Mouse (Mus musculus) left cerebral cortex, postnatal 14 days (tissue): ENCODE results near the gene Iqgap2. TPM values are rescaled to one million over a fixed set of nuclear protein-coding genes. Genes with fewer than 3 reads are reported as not detected.

Experiments
- DNase-seq, 2 experiments: peaks; one replicate each; pipeline ENCODE4 v3.0.0; 2021 to 2022; ENCODE audit warnings: low spot score in 2 of 2, mixed read lengths in 1 of 2
- intact Hi-C: fragments of 180-260 bp; cut with DNase I; formaldehyde crosslinking; loops from one replicate; pipeline ENCODE4 v1.15.1; 2025
- total RNA-seq, 2 experiments: library from RNA; stranded (reverse); gene quantifications; 2 replicates each; pipeline ENCODE4 v1.2.3; 2021

Iqgap2 gene
- total RNA-seq, 2 experiments from 2014 or later, result 15.9 to 17.2 TPM

DNA sequence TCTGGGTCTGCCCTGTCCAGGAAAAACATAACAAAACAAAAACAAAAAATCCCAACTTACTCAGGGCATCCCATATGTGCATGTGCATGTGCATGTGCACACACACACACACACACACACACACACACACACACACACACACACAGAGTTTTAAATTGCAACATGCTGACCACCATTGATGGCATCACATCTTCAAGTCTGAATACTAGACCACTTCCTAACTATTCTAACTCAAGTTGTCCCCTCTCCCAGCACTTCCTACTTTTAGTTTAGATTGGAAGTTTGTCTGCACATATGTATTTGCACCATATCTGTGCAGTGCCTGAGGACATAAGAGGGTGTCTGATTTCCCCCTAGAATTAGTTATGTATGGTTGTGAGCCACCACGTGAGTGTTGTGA is 49.8 kb downstream of the Iqgap2 start:
- intact Hi-C loops, result no loop called here
- DNase-seq, result no peak

DNA sequence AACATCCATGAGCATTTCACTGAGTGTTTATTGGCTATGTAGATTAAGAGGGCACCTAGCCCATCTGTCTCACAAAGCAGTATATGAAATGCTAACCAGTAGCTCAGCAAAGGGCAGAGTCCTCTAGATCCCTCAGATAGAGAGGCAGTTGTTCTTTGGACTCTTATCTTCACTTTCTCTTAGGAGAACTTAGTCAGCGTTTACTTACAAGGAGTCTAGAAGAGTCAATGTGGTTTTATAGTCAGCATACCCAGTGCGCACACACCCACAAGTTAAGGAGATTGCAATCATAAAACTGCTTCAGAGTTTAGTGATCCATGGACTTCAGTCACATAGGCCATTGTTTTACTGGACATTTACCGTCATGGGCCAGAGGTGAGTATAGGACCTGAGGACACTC is 54.8 kb downstream of the Iqgap2 start:
- no peak for DNase-seq
- intact Hi-C loops, result no loop called here

DNA sequence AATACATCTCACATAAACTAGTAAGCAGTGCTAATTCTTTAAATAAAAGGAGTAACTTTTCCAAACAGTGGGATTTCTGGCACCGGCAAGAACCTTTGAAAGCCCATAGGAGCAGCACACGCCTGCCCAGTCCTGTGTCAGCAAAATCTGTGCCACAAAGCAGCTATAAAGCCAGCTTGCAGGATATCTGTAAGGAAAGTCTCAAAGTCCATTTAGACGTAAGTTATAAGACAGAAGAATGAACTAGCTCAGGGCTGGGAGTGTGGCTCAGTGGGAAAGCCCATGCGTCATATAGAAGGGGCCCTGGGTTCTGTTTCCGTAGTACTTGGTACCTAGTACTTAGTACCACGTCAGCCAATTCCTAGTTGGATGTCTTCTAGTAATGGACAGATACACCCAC is 58.2 kb downstream of the Iqgap2 start:
- no peak for DNase-seq
- intact Hi-C loops, result no loop called here

DNA sequence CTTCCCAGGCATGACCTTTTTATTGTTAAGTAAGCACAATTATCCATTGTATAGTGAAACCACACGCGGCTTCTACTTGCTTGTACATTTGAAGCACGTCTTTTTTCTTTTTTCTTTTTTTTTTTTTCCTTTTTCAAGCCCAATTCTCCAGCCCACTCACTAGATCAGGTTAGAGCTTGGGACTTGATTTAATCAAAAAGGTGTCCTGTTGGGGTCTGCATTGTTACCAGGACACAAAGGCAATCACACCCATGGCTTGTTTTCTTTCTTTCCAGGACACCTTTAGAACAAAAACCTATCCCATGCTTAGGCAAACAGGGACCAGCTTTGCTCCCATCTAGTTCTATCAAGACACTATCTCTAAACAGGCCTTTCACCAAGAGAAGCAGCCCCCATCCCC is 59.0 kb downstream of the Iqgap2 start:
- intact Hi-C loops, result no loop called here
- DNase-seq, result no peak

DNA sequence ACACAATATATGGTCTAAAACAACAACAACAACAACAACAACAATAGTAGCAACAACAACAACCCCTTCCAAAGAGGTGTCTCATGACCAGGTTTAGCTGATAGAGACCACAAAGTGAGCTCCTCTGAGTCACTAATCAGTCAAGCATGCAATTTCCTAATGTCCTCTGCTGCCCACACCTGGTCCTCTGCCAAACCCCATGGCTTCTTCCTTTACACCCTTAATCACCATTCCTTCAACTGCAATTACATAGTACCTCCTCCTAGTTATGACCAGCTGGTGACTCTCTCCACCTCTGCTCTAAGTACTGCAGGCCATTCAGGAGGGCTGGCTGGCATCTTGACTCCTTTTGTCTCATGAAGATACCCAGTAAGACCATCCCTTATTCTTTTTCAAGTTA is 60.0 kb downstream of the Iqgap2 start:
- no peak for DNase-seq
- intact Hi-C loops, result no loop called here

DNA sequence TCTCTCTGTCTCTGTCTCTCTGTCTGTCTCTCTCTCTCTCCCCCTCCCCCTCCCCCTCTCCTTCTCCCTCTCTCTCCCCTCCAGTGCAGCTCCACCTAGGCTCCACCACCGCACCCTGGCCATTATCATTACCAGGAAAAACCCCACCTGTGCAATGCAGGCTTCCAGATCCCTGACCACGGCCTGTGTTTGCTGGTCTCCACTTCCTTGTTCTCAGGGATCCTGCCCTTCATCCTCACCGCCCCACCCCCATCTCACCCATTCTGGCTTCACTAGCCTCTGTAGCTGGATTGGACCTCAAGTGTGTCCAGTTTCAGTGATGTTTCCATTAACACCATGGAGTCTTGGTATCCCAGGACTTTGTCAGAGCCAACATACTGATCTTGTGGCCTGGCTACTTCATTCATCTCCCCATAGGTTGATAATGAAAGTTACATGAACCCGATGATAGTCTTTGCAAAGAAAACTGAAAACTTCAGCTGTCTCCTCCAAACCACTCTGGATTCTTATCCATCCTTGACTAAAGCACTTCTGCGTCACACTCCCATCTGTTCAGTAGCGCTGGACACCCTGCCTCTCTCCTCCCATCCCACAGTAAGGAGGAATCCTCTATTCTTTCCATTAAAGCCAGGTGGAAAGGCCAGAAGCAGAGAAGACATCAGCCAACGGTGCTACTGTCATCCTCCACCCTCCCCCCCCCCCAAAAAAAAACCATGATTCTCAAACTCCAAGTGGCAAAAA is 62.1 kb downstream of the Iqgap2 start:
- DNase-seq, result no peak
- intact Hi-C loops, result no loop called here

DNA sequence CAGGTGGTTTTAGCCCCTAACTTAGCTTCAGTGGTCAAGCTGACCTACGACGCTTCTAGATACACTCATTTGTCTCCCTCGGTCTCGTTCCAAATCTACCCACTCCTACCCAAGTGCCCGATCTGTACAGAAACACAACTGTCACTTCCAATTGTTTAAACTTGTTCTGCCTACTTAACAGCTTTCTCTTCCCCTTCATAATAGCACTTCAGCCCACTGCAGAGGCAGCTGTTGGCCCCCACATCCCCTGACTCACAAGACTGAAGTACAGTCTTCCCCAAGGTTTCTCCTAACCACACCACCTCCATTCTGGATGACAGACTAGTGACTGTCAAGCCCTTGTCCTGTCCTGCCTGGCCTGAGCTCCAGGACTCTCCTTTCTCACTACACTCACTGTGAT is 63.1 kb downstream of the Iqgap2 start:
- DNase-seq, result no peak
- intact Hi-C loops, result no loop called here

DNA sequence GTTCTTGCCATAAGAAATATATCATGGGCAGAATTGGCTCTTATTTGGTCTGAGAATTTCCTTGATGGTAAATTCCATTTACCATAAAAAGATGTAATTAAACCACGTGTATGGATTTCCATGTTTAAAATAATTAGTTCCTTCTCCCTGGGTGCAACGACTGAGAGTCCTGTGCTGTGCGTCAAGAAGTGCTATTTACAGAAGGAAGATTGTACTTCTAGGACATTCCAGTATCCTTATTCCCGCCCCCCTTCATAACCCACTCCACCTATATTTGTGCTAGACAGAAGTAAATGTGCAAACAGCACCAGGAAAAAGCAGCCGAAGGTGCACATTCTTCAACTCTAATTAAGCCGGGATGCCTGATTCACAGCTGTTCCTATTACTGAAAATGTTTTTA is 65.5 kb downstream of the Iqgap2 start:
- DNase-seq, result no peak
- intact Hi-C loops, result no loop called here

DNA sequence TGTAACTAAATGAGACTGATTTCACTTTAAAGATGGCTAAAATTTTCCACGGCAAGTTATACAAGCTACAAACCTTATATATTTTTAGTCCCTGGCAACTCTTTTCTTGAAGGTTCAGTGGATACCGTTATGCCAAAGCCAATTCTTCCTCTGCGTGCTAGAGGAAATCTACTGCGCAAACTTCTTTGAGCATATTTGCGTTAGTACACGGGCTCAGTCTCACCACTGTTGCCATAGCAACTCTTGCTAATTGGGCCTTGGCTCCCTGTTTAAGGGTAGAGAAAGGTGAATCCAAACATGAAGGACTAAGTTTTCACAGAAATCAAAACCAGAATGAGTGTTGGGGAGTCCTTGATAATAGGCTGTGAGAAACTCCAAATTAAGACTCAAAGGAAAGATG is 68.8 kb downstream of the Iqgap2 start:
- DNase-seq, result peak; percentile 53 to 73

DNA sequence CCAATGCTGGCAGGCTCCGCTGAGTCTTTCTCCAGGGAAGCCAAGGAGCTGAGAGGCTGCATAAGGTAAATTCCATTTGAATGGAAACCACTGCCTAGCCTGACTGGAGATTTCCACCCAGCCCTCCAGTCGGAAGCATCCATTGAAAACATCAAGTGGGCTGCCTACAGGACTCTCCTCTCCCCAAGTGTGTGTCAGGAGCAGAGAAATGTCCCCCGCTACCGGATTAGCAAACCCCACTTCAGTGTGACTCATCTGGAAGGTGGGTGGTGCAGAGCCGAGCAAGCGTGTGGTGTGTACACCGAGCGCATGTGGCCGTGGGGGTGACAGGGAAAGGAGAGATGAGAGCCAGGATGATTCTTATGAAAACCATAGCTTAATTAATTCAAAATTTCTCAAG is 71.7 kb downstream of the Iqgap2 start:
- intact Hi-C loops, result no loop called here

More for the DNA sequence above, 68.8 kb downstream of the Iqgap2 start:
- intact Hi-C loops, result no loop called here

DNA sequence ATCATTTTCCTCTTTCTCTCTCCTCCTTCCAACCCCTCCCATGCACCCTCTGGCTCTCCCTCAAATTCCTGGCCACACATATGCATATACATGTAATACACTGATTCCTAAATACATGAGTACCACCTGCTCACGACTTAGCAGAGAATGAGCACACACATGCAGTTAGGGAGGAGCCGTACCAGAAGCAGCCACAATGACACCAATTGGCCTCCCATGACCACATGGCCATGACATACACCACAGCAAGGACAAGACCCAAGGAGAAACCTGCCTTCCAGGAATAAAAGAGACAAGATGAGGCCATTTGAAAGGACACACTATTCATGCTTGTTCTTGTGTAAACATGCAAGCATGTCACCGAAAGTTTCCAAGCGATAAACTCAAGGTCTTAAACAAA is 72.8 kb downstream of the Iqgap2 start:
- intact Hi-C loops, result no loop called here

More for the DNA sequence above, 71.7 kb downstream of the Iqgap2 start:
- peak; percentile 64 to 70 for DNase-seq

DNA sequence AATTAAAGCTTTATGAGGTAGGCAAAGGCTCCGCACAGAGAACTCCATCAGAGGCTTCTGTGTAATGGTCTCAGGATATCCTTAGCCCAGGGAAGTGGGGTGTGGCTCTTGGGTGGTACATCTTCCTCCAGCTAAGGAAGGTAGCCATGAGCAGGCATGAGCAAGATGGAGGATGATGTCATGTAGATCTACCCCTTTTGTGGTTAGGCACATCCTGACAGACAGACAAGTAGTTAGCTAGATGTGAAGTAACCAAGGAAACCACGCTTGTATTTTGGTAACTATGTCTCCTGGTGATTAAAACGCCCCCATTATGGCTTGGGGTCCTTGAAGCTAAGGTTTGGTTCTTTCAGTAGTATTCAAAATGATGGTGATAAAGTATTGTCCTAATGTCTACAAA is 78.1 kb downstream of the Iqgap2 start:
- DNase-seq, result no peak
- intact Hi-C loops, result no loop called here

More for the DNA sequence above, 72.8 kb downstream of the Iqgap2 start:
- DNase-seq, result no peak

DNA sequence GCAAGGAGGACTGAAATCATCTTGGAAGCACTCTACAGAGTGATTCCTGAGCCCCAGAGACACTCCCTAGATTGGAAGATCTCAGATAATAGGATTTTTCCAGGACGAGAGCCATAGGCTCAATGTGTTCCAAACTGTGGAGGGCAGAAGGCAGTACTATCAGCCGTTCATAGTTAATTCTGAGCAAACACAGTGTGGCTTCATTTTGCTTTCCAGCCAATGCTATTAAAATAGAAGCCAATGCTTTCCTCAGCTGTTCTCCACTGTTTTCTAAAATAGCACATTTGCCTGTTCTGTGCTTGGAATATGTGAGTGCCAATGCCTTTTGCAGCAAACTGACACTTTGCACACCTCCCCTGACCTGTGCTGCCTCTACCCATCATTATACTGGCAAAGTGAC is 80.9 kb downstream of the Iqgap2 start:
- no peak for DNase-seq
- intact Hi-C loops, result no loop called here

DNA sequence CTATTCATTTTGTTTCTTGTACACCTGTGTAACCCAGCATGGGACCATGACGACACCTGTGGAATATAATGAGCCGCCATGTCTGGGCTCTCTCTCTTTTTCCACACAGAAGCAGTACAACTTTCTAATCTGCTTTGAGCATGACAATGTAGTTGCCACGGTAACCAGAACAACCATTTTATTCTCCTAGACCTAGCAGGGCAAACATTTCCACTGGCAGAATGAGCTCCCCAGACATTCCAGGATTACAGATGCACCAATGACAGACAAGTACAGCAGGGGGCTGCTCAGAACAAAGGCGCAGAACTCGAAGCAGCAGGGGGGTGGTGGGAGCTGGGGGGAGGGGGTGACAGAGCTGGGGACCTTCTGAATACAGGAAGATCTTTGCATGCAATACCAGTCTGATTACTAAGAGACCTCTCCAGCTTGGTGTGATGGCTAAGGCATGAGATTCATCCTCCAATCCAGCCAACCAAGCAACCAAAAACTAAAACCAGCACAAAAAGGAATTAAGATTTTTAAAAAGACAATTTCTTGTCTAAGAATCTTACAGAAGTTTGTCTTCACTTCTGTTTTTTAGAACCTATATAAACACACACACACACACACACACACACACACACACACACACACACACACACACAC is 84.5 kb downstream of the Iqgap2 start:
- intact Hi-C loops, result no loop called here
- DNase-seq, result peak in 1 of 2 experiments; percentile 57

DNA sequence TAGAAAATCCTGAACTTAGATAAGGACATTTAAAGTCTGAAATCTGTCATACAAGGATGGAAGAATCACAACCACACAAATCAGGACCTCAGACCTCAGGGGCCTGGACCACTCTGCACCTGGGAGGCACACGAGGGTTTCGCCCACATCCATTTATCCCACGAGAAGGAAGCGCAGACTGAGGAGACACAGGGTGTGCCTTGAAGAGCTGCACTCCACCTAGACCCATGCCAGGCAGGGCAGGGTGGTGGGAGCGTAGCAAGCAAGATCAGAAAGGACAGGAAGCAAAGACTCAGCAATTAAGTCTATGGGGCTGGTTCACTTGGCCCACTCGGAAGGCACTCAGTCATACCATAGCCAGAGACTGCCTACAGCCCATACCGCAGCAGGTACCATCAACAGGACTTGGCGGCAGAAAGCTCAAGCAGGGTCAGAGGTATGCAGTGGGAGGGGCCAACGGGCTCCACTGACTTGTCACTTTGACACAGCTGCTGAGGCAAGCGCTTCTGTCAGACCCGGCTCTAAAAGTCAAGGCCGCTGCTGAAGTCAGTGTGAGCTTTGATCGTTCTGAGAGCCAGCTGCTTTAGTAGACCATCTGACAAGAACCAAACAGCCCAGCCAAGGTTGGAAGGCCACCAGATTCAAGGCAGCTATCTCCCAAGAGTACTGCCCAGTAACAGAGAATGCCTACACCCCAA is 86.1 kb downstream of the Iqgap2 start:
- intact Hi-C loops, result no loop called here
- DNase-seq, result no peak

DNA sequence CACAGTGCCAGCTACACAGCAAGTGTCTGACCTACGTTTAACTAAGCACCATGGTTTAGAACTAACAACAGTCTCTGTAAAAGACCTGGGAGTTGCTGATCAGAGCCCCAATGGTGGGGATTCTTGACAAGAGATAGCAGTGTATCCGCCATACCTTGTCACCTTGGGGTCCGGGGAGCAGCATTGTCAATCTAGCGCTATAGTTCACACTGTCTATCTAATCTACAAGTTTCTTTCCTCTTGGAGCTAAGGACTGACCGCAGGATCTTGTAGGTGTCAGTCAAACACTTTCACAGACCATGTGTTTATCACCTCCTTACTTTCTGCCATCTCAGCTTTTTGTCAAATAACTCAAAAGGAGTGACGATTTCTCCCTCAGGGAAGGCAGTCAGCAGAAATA is 87.6 kb downstream of the Iqgap2 start:
- DNase-seq, result no peak
- intact Hi-C loops, result no loop called here

DNA sequence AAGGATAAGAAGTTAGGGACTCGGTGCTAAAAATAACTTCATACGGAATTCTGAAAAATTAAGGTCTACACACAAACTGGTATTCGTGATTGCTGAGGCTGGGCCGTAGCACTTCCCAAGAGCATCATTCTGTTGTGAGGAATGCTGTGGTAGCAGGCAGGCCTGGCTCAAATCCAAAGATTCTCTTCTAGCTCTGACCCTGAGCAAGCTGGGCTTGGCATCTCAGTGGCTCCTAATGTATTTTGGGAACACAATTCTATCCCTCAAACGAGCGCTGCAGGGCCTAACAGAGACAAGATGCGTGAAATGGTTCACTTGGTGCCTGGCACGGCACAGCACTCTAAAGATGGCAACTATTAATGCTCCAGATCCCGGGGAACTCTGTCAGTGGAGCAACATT is 90.8 kb downstream of the Iqgap2 start:
- intact Hi-C loops, result no loop called here
- no peak for DNase-seq

DNA sequence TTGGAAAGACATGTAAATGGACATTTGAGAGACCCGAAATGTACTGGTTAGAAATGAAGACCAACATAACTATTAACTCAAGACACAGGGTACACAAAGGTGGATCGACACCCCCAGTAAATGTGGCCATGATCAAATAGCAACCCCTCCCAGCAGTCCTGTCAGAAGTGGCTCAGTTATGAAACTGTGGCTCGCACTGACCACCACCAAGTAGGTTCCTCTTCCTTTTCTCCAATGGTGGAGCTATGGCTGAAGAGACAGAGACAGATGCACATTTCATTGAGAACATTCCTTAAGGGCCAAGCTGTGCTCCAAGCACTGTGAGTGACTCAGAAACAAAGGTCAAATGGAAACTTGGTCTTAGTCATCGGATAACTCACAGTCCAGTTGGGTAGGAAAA is 92.4 kb downstream of the Iqgap2 start:
- intact Hi-C loops, result no loop called here
- DNase-seq, result no peak

DNA sequence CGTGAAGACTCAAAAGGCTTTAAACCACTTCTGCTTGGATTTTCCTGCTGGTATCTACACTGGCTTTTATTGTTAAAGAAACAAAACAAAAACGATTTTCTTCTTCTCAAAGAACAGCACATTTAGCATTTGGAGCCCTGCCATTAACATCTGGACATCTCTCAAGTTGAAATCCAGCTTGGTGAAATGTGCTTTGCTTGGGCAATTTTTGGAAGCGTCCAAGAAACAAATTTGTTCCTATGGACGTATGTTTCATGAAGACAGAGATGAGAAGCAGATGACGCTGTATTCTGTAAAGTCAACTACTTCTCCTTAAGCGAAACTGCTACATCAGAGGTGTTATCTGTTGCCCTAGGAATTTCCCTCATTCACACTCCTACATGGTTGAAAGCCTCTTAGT is 93.0 kb downstream of the Iqgap2 start:
- DNase-seq, result no peak
- intact Hi-C loops, result no loop called here

DNA sequence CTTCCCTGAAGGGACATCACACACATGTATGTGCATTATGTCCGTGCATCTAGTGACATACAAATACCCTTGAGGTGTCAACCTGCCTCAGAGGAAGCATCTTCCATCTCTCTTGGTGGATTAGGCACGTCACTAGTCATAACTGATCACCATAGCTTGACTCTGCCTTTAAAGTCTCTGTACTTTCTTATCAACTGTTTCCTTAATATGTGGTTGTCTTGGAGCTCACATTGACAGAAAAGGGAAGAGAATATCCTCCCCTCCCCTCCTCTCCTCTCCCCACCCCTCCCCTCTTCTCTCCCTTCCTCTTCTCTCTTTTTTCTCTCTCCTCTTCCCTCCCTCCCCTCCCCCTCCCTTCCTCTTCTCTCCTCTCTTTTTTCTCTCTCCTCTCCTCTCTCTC is 94.2 kb downstream of the Iqgap2 start:
- intact Hi-C loops, result no loop called here
- DNase-seq, result no peak

DNA sequence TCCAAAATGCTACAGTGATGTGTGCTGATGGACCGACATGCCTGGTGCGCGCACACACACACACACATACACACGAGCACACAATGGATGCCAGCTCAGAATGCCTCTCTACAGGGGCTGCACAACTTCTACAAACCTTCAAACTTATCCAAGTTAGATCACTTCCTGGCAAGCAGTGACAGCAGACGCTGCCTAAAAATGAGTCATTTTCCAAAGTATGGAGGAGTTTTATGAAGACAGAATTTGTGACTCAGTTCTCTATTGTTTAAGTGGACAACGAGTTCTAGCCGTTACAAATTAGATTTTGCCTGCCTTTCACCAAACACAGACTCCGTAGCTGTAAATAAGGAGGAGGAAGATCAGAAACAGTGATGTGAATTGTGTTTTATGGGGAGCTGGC is 97.4 kb downstream of the Iqgap2 start:
- DNase-seq, result peak in 1 of 2 experiments; percentile 25
- intact Hi-C loops, result no loop called here
